Mouse (Mus musculus): Measurements from ENCODE around the gene 4930470P17Rik. TPM values are rescaled to one million over a fixed set of nuclear protein-coding genes. Genes with fewer than 3 reads are reported as not detected.
A peak's percentile ranks its signal among the peaks of the same experiment; 100 is the strongest.

Gene 4930470P17Rik
- polyA plus RNA-seq, 1 experiment from 2014 or later = not detected

DNA sequence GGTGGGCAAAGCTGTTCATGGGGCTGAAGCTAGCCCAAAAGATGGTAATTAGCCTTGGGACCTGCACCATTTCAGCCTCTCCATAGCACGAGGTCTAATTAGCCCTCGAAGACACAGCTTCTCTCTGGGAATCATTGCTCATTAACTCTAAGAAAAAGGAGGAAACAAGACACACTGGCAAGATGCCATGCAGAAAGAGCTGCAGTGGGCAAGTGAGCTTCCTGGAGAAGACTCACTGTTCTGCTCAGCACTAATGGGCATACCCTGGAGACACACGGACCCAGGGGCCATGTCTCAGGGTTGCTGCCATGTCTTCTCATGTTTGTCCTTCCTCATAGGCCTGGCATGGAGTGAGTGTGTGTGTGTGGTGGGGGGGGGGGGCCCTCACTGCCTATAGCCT, 57.7 kb downstream of the 4930470P17Rik start:
- Histone ChIP-seq H3K4me2 (replicated peaks) (no peak overlapping the region), H3K27ac (replicated peaks) (no peak overlapping the region), H3K36me3 (no peaks in the 10 kb centered on the region), H3K27me3 (no peaks in the 10 kb centered on the region), H3K4me1 (peaks cover 14% of the 10 kb centered on the region; the same call in 1 of the 2 replicates), H3K9ac (no peak overlapping the region), H3K4me3 (replicated peaks) (no peak overlapping the region), H3K9me3 (replicated peaks) (no peaks in the 10 kb centered on the region)
- WGBS = 65% methylated on average over 3 of the region's 3 CpGs
- no peak for ATAC-seq (ENCODE audit: insufficient number of reproducible peaks, low FRiP score, low TSS enrichment, low read depth)

DNA sequence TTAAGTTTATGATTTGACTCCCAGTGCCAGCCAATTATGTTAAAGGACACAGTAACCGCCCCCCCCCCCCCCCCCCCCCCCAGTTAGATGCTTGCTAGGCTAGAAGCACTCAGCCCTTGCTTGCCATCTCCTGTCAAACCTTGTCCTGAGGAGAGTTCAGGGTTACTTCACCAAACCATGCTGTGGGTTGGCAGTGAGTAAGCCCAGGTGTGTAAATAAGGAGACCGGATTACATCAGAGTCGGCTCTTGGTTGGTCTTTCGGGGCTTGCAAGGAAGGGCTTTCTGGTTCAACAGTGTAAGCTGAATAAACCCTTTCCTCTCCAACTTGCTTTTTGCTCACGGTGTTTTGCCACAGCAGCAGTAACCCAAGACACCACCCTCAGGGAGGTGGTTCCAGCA, 58.2 kb downstream of the 4930470P17Rik start:
- ATAC-seq (ENCODE audit: insufficient number of reproducible peaks, low FRiP score, low TSS enrichment, low read depth) = 0 out of 2 replicates have a peak, but pooled peaks have one; percentile 27
- WGBS = 72% methylated on average over 5 of the region's 5 CpGs

DNA sequence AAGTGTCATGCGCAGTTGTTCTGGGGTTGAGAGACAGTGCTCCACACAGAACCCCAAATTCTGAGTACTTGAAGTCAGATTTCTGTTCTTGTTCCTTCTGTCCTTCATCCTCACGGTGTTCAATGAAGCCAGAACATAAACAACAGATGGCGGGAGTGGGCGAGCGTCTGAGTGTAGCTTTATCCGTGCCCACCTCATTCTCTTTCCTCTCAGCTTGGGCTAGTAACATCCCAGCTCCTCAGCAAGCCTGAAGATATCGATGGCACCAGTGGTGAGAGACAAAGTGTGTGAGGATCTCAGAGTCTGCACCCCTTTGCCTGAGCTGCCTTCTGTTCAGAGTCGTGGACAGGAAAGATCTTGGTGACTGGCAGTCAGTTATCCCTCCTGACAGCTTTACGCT, 62.6 kb downstream of the 4930470P17Rik start:
- no peak overlapping the region for H3K27ac ChIP-seq (replicated peaks)
- no peak for ATAC-seq (ENCODE audit: insufficient number of reproducible peaks, low FRiP score, low TSS enrichment, low read depth)
- no peaks in the 10 kb centered on the region for H3K27me3 ChIP-seq
- H3K36me3 ChIP-seq = no peaks in the 10 kb centered on the region
- no peak overlapping the region for H3K4me3 ChIP-seq (replicated peaks)
- no peak overlapping the region for H3K4me2 ChIP-seq (replicated peaks)
- WGBS = 87% methylated on average over 9 of the region's 9 CpGs
- no peak overlapping the region for H3K9ac ChIP-seq
- H3K9me3 ChIP-seq (replicated peaks) = no peaks in the 10 kb centered on the region
- H3K4me1 ChIP-seq = no peaks in the 10 kb centered on the region

More for the DNA sequence above, 58.2 kb downstream of the 4930470P17Rik start:
- Histone ChIP-seq H3K36me3 (no peaks in the 10 kb centered on the region), H3K4me1 (peaks cover 14% of the 10 kb centered on the region; the same call in 1 of the 2 replicates), H3K27me3 (no peaks in the 10 kb centered on the region), H3K27ac (replicated peaks) (no peak overlapping the region), H3K4me2 (replicated peaks) (no peak overlapping the region), H3K9ac (no peak overlapping the region), H3K9me3 (replicated peaks) (no peaks in the 10 kb centered on the region), H3K4me3 (replicated peaks) (no peak overlapping the region)

DNA sequence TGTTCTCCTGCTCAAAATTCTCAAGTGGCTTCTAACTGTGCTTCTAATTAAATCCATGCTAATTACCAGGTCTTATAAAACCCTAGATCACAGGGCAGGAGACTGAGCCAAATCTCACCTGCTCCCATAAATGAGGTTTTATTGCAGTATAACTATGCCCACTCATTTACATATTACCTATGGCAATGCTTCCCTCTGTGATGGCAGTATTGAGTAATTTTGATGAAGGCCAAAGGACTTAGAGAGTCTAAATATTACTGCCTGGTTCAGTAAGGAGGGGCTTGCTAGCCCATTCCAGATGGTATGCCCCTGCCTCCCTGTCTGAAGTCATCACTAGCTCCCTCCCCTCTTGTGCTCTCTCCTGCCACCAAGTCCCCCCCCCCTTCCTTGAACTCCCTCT, 66.0 kb downstream of the 4930470P17Rik start:
- 0 out of 2 replicates have a peak, but pooled peaks have one; percentile 7 for ATAC-seq (ENCODE audit: insufficient number of reproducible peaks, low FRiP score, low TSS enrichment, low read depth)

DNA sequence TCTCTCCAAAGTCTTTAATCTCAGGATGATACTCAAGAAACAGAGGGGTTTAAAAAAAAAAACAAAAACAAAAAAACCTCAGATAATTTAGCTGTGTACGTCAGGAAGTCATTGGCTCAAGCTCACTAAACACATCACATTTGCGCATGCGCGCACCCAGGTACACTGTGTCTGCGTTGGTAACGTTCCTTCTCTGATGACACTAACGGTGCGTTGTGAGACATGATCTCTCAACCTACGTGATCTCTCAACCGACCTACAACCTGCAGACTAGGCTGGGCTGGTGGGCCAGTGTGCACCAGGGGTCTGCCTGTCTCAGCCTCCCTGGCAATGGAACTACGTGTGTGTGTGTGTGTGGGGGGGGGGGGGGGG, 67.0 kb downstream of the 4930470P17Rik start:
- no peak overlapping the region for H3K4me2 ChIP-seq (replicated peaks)
- no peaks in the 10 kb centered on the region for H3K36me3 ChIP-seq
- H3K9me3 ChIP-seq (replicated peaks) = no peaks in the 10 kb centered on the region
- H3K9ac ChIP-seq = no peak overlapping the region
- no peak overlapping the region for H3K4me3 ChIP-seq (replicated peaks)
- no peak overlapping the region for H3K27ac ChIP-seq (replicated peaks)
- WGBS = 81% methylated on average over 11 of the region's 11 CpGs
- no peaks in the 10 kb centered on the region for H3K27me3 ChIP-seq
- H3K4me1 ChIP-seq = no peaks in the 10 kb centered on the region
- no peak for ATAC-seq (ENCODE audit: insufficient number of reproducible peaks, low FRiP score, low TSS enrichment, low read depth)

More for the DNA sequence above, 66.0 kb downstream of the 4930470P17Rik start:
- Histone ChIP-seq H3K9me3 (replicated peaks) (no peaks in the 10 kb centered on the region), H3K4me3 (replicated peaks) (no peak overlapping the region), H3K27me3 (no peaks in the 10 kb centered on the region), H3K36me3 (no peaks in the 10 kb centered on the region), H3K27ac (replicated peaks) (no peak overlapping the region), H3K4me2 (replicated peaks) (no peak overlapping the region), H3K4me1 (no peaks in the 10 kb centered on the region), H3K9ac (no peak overlapping the region)

DNA sequence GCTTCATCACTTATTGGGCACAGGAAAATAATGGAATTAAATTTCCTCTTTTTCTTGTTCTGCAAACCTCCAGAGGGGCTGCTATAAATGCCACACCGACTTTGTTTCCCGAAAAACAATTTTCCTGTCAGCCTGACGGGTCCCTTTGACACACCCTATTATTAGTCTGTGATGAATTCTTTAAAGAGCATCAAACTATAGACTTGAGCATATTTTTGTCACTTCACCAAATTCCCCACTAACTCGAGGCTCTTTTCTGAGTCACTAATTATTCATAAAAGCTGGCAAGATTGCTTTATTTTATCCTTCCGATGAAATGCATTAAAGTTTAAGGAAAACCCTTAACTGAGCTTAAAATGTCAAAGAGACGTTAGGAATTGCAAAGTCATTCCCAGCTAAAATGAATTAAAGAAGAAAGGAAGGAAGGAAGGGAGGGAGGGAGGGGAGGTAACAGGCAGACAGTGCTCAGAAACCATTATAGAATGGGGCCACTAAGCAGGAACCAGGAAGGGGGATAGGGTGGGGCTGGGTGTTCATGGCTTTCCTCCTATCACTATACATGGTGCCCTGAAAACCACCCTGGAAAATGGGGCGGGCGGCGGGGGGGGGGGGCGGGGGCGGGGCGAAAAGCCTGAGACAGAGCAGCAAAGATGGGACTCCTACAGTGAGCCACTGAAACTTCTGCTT, 67.6 kb downstream of the 4930470P17Rik start:
- no peak for ATAC-seq (ENCODE audit: insufficient number of reproducible peaks, low FRiP score, low TSS enrichment, low read depth)
- Histone ChIP-seq H3K4me2 (replicated peaks) (no peak overlapping the region), H3K36me3 (no peaks in the 10 kb centered on the region), H3K4me3 (replicated peaks) (no peak overlapping the region), H3K4me1 (no peaks in the 10 kb centered on the region), H3K9ac (no peak overlapping the region), H3K27me3 (no peaks in the 10 kb centered on the region), H3K27ac (replicated peaks) (no peak overlapping the region), H3K9me3 (replicated peaks) (no peaks in the 10 kb centered on the region)
- whole genome bisulfite sequencing = 42% methylated on average over 12 of the region's 12 CpGs

DNA sequence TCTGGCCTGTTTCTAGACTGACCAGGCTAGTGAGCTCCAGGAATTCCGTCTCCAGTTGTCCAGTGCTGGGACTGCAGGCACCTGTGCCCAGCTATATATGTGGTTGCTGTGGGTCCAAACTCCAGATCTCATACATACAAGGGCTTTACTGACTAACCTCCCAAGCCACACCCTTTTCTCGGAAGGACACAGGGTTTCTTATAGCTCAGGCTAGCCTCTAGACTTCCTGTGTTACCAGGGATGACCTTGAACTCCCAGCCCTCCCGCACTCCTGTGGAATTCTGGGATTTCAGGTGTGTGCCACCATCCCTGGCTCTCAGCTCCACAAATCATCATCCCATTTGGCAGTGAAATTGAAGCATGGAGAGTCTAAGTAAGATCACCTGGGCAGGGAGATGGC, 71.6 kb downstream of the 4930470P17Rik start:
- H3K9me3 ChIP-seq (replicated peaks) = no peaks in the 10 kb centered on the region
- no peak overlapping the region for H3K9ac ChIP-seq
- H3K4me2 ChIP-seq (replicated peaks) = no peak overlapping the region
- no peaks in the 10 kb centered on the region for H3K36me3 ChIP-seq
- ATAC-seq (ENCODE audit: insufficient number of reproducible peaks, low FRiP score, low TSS enrichment, low read depth) = no peak
- H3K27ac ChIP-seq (replicated peaks) = no peak overlapping the region
- H3K27me3 ChIP-seq = no peaks in the 10 kb centered on the region
- WGBS = 91% methylated on average over 3 of the region's 3 CpGs
- H3K4me1 ChIP-seq = no peaks in the 10 kb centered on the region
- H3K4me3 ChIP-seq (replicated peaks) = no peak overlapping the region

DNA sequence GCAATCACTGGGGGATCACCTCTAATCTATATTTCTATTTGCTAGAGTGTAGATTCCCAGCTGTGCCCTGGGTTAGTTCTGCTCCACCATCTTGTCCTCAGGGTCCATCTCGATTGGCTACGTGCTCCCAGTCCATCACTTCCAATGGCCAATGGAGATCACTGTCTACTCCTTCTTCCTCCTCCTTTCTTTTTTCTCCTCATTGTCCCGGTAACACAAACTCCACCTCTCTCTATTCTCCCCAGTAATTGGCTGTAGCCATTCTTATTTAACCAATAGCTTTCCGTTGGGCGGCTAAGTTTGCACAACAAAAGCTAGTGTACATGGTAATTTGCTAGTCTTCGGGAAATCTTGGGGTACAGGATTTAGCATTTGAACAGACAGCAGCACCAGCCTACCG, 72.1 kb downstream of the 4930470P17Rik start:
- Histone ChIP-seq H3K36me3 (no peaks in the 10 kb centered on the region), H3K4me2 (replicated peaks) (no peak overlapping the region), H3K4me1 (no peaks in the 10 kb centered on the region), H3K9ac (no peak overlapping the region), H3K27me3 (no peaks in the 10 kb centered on the region), H3K4me3 (replicated peaks) (no peak overlapping the region), H3K27ac (replicated peaks) (no peak overlapping the region), H3K9me3 (replicated peaks) (no peaks in the 10 kb centered on the region)
- 90% methylated on average over 7 of the region's 7 CpGs for WGBS
- no peak for ATAC-seq (ENCODE audit: insufficient number of reproducible peaks, low FRiP score, low TSS enrichment, low read depth)

Other genes with a start within 250 kb of the 4930470P17Rik start
- 3.3 and 4.7 TPM in 2 replicates for gene Bcas1, start 174.2 kb downstream of the 4930470P17Rik start, polyA plus RNA-seq (2015; fragmentation: Nextera tagmentation; extraction: Ambion mirVana)
- 71.4 and 72.6 TPM in 2 replicates for gene Pfdn4, start 105.6 kb downstream of the 4930470P17Rik start, polyA plus RNA-seq (2015; fragmentation: Nextera tagmentation; extraction: Ambion mirVana)
- 0.09 and 0.17 TPM in 2 replicates for gene Cyp24a1, start 104.9 kb downstream of the 4930470P17Rik start, polyA plus RNA-seq (2015; fragmentation: Nextera tagmentation; extraction: Ambion mirVana)
- gene Dok5, start 129.8 kb upstream of the 4930470P17Rik start, polyA plus RNA-seq (2015; fragmentation: Nextera tagmentation; extraction: Ambion mirVana) = 12.3 and 14.0 TPM in 2 replicates

All from embryonic facial prominence, embryonic 15.5 days (tissue).